Mouse (Mus musculus) erythroblast, embryonic 14.5 days (primary cell): ENCODE data around the gene Rlbp1.

Experiments
- GATA1 ChIP-seq: IDR thresholded peaks from 2 replicates; pipeline ENCODE4 v1.6.1; 2012; ENCODE audit warnings: low read length, inconsistent platforms, mixed read lengths
- TAL1 ChIP-seq: IDR thresholded peaks from 3 replicates; pipeline ENCODE4 v1.6.1; 2012; ENCODE audit warnings: low read length, inconsistent platforms, mixed read lengths

DNA sequence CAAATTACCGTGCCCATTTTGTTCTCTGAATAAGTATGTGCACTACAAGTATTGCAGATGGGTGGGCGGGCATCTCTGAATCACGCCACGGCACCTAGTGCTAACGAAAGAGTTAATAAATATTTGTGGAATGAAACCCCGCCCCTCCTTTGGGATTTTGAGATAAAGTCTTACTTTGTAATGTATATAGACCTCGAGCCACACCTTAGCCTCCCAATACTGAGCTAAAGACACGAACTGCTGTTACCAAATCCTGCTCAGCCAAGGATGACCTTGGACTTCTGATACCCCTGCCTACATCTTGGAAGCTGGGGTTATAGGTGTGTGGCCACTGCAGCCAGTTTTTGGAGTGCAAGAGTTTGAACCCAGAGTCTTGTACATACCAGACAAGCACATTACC, 11.6 kb upstream of the Rlbp1 start:
- TF ChIP-seq GATA1, result no peak
- TF ChIP-seq TAL1, result no peak
